Mouse (Mus musculus) limb, embryonic 12.5 days (tissue): ENCODE measurements around the gene Marco. TPM values are rescaled to one million over a fixed set of nuclear protein-coding genes. Genes with fewer than 3 reads are reported as not detected.

Experiments
- ATAC-seq: fragments of 200-750 bp; cut with Nextera tagmentation; 2 replicates; pipeline ENCODE4 v1.8.0; 2017; ENCODE audit warnings: low read depth, moderate TSS enrichment; ENCODE audit not compliant: insufficient number of reproducible peaks, insufficient read depth, low FRiP score, low TSS enrichment
- H3K27ac ChIP-seq: fragments of 300-500 bp; sonication (generic); 2 replicates; pipeline ENCODE4 v1.5.1; 2016; ENCODE audit warnings: mild to moderate bottlenecking, moderate library complexity
- H3K27me3 ChIP-seq: fragments of 300-500 bp; sonication (generic); 2 replicates; pipeline ENCODE4 v1.6.1; 2016; ENCODE audit warnings: mild to moderate bottlenecking, moderate library complexity
- H3K36me3 ChIP-seq: fragments of 300-500 bp; sonication (generic); 2 replicates; pipeline ENCODE4 v1.6.1; 2016; ENCODE audit warnings: mild to moderate bottlenecking, moderate library complexity
- H3K4me1 ChIP-seq: fragments of 300-500 bp; sonication (generic); replicated peaks from 2 replicates; pipeline ENCODE4 v1.6.1; 2016
- H3K4me2 ChIP-seq: fragments of 300-500 bp; sonication (generic); 2 replicates; pipeline ENCODE4 v1.6.1; 2016; ENCODE audit warnings: mild to moderate bottlenecking, moderate library complexity
- H3K4me3 ChIP-seq: fragments of 300-500 bp; sonication (generic); replicated peaks from 2 replicates; pipeline ENCODE4 v1.5.1; 2016; ENCODE audit warnings: mild to moderate bottlenecking
- H3K9ac ChIP-seq: fragments of 300-500 bp; sonication (generic); replicated peaks from 2 replicates; pipeline ENCODE4 v1.6.1; 2016; ENCODE audit warnings: mild to moderate bottlenecking, moderate library complexity
- H3K9me3 ChIP-seq: fragments of 300-500 bp; sonication (generic); 2 replicates; pipeline ENCODE4 v1.6.1; 2016; ENCODE audit warnings: mild to moderate bottlenecking, moderate library complexity
- WGBS: fragments of 180-500 bp; shearing (Covaris S2); methylation state at CpG from one replicate; pipeline ENCODE4 v1.1.7; 2016; 5-methylcytosine and 5-hydroxymethylcytosine counted together
- polyA plus RNA-seq: library from polyadenylated mRNA; unstranded; fragments of >200 nt; fragmentation: Nextera tagmentation; extraction: Ambion mirVana; gene quantifications from 2 replicates; pipeline ENCODE4 v1.2.1, GENCODE M21; 2016

Marco gene
- polyA plus RNA-seq: 0.10 TPM in 1 of 2 replicates, not detected in the other

DNA sequence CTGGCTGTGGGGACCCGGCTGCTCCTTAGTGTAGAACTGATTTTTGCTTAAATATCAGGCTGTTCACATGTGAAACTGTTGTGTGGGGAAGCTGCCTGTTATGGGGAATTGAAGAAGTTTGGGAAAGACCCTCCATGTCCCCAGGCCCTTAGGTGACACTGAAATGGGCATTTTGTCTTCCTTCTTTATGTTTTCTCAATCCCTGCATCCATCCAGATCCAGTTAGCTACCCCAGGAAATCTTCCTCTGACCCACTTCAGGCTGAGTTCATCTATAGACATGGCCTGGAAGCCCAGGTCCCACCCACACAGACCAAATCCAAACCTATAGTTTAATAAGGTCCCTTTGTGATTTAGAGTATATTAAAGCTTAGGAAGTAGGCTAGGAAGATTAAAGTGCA lies at the start of gene Marco:
Gene Marco (minus strand): TSS at position 101 of the 400 bp plus-strand sequence.
- 56% methylated on average over 1 of the region's 1 CpGs for WGBS

DNA sequence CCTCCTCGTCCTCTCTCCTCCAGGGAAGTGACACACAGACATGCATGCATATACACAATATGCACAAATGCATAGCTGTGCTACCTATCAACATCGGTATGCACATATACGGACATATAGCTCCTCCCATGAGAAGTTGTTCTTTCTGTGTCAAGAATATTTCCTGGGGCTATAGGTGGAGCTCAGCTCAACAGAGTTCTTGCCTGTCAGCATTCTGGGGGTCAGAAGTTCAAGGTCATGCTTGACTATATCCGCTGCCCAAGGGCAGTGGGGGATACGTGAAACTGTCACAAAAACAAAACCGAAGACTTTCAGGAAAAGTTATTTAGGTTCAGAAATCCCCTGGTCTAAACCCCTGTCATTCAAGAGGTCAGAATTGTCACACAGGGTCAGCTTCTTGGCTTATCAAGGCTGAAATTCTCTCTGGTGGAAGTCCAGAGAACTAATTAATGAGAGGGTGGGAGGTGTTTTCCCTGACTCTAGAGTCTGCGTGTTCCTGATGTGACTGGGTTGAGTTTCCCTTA lies 34.7 kb upstream of the Marco start:
- ATAC-seq: no peak
- Histone ChIP-seq H3K4me3 (no peak overlapping the region), H3K9me3 (no peaks in the 10 kb centered on the region), H3K4me2 (no peak overlapping the region), H3K36me3 (no peaks in the 10 kb centered on the region), H3K4me1 (no peaks in the 10 kb centered on the region), H3K9ac (no peak overlapping the region), H3K27me3 (no peaks in the 10 kb centered on the region; the same call in 1 of the 2 replicates), H3K27ac (no peak overlapping the region)
- 82% methylated on average over 7 of the region's 7 CpGs for WGBS

More for the DNA sequence above, at the start of gene Marco:
- H3K4me2 ChIP-seq: no peak within 1 kb of the TSS
- H3K4me3 ChIP-seq: no peak within 1 kb of the TSS
- H3K9me3 ChIP-seq: no peaks in the 10 kb centered on the region
- no peaks in the 10 kb centered on the region for H3K36me3 ChIP-seq
- no peak within 1 kb of the TSS for H3K9ac ChIP-seq
- H3K4me1 ChIP-seq: no peaks in the 10 kb centered on the region
- no peak for ATAC-seq
- no peaks in the 10 kb centered on the region; the same call in 1 of the 2 replicates for H3K27me3 ChIP-seq
- no peak within 1 kb of the TSS for H3K27ac ChIP-seq

DNA sequence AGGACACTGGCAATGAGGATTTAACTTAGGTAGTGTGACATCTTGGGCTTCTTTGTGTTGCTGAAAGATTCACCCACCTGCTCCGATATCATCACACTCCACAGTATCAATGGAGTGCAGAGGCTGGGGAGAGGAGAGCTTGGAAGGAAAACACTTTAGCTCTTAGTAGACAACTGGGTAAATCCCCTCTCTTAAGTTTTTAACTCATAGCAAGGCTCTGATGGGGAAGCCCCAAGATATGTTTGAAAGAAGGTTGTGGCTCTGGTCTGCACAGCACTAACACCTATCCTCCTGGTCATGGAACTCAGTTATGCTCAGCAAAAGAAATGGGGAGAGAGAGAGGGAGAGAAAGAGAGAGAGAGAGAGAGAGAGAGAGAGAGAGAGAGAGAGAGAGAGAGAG lies 32.2 kb upstream of the Marco start:
- no peak for ATAC-seq
- no peak overlapping the region for H3K4me2 ChIP-seq
- H3K27ac ChIP-seq: no peak overlapping the region
- no peak overlapping the region for H3K9ac ChIP-seq
- no peaks in the 10 kb centered on the region for H3K36me3 ChIP-seq
- H3K4me1 ChIP-seq: no peaks in the 10 kb centered on the region
- WGBS: 92% methylated on average over 1 of the region's 1 CpGs
- no peak overlapping the region for H3K4me3 ChIP-seq
- peaks cover 3% of the 10 kb centered on the region; the same call in 1 of the 2 replicates for H3K27me3 ChIP-seq
- H3K9me3 ChIP-seq: no peaks in the 10 kb centered on the region

DNA sequence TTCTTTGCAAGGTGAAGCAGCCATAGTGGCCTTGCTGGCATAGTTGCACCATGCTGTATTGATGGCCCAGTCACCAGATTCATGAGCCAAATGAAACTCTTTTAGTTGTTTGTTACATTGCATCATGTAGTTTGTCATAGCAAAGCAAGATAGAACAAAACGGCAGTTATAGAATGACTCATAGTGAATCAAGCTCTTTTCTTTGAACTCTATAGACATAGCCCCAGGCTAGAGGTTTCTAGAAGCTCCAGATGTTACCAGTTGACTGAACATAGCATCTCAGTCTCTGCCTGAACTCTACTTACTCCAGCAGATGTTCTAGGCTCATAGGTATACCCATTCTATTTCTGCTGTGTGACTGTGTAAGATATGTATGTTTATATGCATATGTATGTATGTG lies 31.1 kb upstream of the Marco start:
- peaks cover 3% of the 10 kb centered on the region; the same call in 1 of the 2 replicates for H3K27me3 ChIP-seq
- WGBS: 82% methylated on average over 1 of the region's 1 CpGs
- no peak for ATAC-seq
- no peaks in the 10 kb centered on the region for H3K9me3 ChIP-seq
- H3K4me3 ChIP-seq: no peak overlapping the region
- H3K4me2 ChIP-seq: no peak overlapping the region
- H3K36me3 ChIP-seq: no peaks in the 10 kb centered on the region
- H3K27ac ChIP-seq: no peak overlapping the region
- no peaks in the 10 kb centered on the region for H3K4me1 ChIP-seq
- H3K9ac ChIP-seq: no peak overlapping the region

DNA sequence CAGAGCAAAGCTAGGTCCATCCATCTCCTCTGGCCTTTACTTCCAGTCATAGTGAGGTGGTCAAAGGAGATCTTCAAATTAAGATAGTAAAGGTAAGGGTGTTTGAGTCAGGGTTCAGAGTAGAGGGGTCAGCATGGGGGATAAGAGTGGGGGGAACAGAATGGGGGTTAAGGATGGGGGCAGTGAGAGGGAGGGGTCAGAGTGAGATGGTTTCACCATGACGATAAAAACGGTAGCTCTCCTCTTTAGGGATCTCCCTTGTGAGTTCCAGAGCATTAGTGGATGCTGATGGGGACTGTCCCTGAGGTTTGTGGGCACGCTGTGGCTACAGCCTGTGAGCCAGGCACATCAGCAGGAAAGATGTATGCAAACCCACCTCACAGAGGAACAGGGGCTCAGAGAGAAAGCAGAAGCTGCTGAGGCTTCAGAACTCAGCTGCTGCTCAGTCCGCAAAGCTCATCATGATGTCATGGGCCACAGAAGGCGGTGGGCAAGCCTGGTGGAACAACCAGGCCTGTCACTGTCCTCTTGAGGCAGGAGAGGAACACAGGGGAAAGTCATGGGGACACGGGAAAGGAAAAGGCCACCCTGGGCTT lies 27.6 kb upstream of the Marco start:
- H3K9ac ChIP-seq: no peak overlapping the region
- WGBS: 76% methylated on average over 6 of the region's 6 CpGs
- ATAC-seq: no peak
- no peak overlapping the region for H3K4me2 ChIP-seq
- no peaks in the 10 kb centered on the region for H3K4me1 ChIP-seq
- H3K9me3 ChIP-seq: no peaks in the 10 kb centered on the region
- H3K4me3 ChIP-seq: no peak overlapping the region
- H3K36me3 ChIP-seq: no peaks in the 10 kb centered on the region
- H3K27ac ChIP-seq: no peak overlapping the region
- H3K27me3 ChIP-seq: peaks cover 3% of the 10 kb centered on the region; the same call in 1 of the 2 replicates

DNA sequence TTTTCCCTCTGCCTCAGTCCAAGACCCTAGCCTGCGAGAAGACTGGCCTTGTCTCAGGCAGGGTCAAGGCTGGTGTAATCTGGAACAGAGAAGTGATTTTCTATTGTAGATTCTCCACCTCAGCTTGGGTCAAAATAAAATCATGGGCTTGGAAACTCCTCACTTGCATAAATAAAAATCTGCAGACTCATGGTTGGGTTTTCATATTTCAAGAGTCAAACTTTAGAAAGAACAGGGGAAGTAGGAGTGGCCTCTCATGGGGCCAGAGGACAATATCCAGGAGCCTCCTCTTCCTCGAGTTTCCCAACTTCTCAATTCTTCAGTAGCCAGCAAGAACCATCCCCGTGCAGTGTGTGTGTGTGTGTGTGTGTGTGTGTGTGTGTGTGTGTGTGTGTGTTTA lies 26.9 kb upstream of the Marco start:
- H3K4me3 ChIP-seq: no peak overlapping the region
- peaks cover 3% of the 10 kb centered on the region; the same call in 1 of the 2 replicates for H3K27me3 ChIP-seq
- no peaks in the 10 kb centered on the region for H3K4me1 ChIP-seq
- no peak overlapping the region for H3K9ac ChIP-seq
- WGBS: 76% methylated on average over 3 of the region's 3 CpGs
- H3K4me2 ChIP-seq: no peak overlapping the region
- H3K9me3 ChIP-seq: no peaks in the 10 kb centered on the region
- no peaks in the 10 kb centered on the region for H3K36me3 ChIP-seq
- H3K27ac ChIP-seq: no peak overlapping the region
- ATAC-seq: no peak

DNA sequence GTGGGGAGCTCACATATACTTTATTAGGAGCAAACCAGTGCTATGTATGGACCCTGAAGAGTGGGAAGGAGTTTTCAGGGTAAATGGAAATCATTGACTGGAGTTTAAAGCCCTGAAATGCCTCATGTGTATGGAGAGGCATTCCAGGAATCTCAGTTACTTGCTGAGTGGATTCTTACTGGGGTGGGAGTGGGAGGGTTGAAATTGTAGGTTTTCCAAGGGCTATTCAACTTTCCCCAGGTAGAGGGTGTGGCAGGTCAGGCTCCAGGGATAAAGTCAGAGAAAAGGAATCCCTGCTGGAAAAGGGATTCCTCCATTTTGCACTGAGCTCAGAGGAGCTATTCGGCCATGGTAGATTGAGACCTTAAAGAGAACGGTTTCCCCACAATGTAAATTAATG lies 25.1 kb upstream of the Marco start:
- H3K27me3 ChIP-seq: peaks cover 3% of the 10 kb centered on the region; the same call in 1 of the 2 replicates
- H3K27ac ChIP-seq: no peak overlapping the region
- 81% methylated on average over 2 of the region's 2 CpGs for WGBS
- no peaks in the 10 kb centered on the region for H3K9me3 ChIP-seq
- ATAC-seq: no peak
- H3K4me2 ChIP-seq: no peak overlapping the region
- H3K4me3 ChIP-seq: no peak overlapping the region
- H3K4me1 ChIP-seq: no peaks in the 10 kb centered on the region
- H3K9ac ChIP-seq: no peak overlapping the region
- H3K36me3 ChIP-seq: no peaks in the 10 kb centered on the region

DNA sequence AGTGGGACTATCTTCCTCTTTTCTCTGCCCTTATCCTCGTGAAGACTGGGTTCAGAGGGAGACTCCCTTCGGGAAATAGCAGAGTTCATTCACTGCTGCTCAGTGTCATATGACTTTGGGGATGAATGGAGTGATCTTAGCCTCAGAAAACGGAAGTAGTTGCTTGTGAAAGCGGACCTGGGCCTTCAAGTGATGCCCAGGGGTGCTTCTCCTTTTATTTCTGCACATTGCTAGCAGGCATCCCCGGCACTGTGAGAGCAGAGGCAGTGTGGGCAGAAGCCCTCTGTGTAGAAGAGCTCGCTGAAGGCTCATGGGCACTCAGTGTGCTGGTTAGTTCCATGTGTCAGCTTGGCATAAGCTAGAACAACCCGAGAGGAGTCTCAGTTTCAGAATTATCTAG lies 12.8 kb upstream of the Marco start:
- H3K4me2 ChIP-seq: no peak overlapping the region
- no peak overlapping the region for H3K27ac ChIP-seq
- no peaks in the 10 kb centered on the region for H3K4me1 ChIP-seq
- WGBS: 78% methylated on average over 7 of the region's 7 CpGs
- no peaks in the 10 kb centered on the region for H3K36me3 ChIP-seq
- H3K9ac ChIP-seq: no peak overlapping the region
- ATAC-seq: no peak
- H3K27me3 ChIP-seq: 0 out of 2 replicates have a peak, but pooled peaks cover 3% of the 10 kb centered on the region
- no peaks in the 10 kb centered on the region for H3K9me3 ChIP-seq
- H3K4me3 ChIP-seq: no peak overlapping the region

DNA sequence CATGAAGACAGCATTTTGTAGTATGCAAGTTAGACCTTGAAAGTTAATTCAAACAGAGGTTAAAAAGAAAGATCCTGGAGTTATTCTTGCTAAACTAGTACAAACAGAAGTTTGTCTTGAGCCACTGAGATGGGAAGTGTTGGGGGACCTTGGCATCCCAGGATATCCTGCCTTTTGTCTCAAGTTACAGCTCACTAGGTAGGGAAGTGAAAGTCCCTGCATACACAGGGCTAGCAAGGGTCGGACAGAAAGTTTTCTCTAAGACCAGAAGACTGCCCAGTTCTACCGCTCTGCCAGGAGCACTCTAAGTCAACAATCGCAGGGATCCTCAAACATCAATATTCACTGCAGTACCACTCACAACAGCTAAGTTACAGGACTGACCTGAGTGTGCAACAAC lies 5.5 kb upstream of the Marco start:
- 0 out of 2 replicates have a peak, but pooled peaks cover 3% of the 10 kb centered on the region for H3K27me3 ChIP-seq
- no peak overlapping the region for H3K4me2 ChIP-seq
- 72% methylated on average over 3 of the region's 3 CpGs for WGBS

DNA sequence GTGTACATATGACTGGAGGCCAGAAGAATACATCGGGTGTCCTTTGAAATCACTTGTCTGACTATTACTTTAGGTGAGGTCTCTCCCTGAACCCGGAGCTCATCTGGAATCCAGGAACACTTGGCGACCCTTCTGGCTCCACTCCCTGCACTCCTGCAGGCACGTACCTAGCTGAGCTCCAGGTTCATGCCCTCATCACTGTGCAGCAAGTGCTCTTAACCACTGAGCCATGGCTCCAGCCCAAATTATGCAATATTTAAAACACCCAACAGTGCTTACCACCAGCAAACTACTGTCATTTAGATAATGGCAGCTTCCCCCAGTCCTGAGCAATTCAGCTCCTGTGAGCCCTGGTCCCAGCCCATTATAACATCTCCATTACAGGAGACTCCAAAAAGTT lies 4.2 kb upstream of the Marco start:
- Histone ChIP-seq H3K4me1 (no peaks in the 10 kb centered on the region), H3K4me3 (no peak overlapping the region), H3K4me2 (no peak overlapping the region), H3K27me3 (no peaks in the 10 kb centered on the region), H3K36me3 (no peaks in the 10 kb centered on the region), H3K9me3 (no peaks in the 10 kb centered on the region), H3K9ac (no peak overlapping the region), H3K27ac (no peak overlapping the region)
- no peak for ATAC-seq
- WGBS: 85% methylated on average over 4 of the region's 4 CpGs

More for the DNA sequence above, 5.5 kb upstream of the Marco start:
- Histone ChIP-seq H3K36me3 (no peaks in the 10 kb centered on the region), H3K4me1 (no peaks in the 10 kb centered on the region), H3K4me3 (no peak overlapping the region), H3K9ac (no peak overlapping the region), H3K9me3 (no peaks in the 10 kb centered on the region), H3K27ac (no peak overlapping the region)
- ATAC-seq: no peak

DNA sequence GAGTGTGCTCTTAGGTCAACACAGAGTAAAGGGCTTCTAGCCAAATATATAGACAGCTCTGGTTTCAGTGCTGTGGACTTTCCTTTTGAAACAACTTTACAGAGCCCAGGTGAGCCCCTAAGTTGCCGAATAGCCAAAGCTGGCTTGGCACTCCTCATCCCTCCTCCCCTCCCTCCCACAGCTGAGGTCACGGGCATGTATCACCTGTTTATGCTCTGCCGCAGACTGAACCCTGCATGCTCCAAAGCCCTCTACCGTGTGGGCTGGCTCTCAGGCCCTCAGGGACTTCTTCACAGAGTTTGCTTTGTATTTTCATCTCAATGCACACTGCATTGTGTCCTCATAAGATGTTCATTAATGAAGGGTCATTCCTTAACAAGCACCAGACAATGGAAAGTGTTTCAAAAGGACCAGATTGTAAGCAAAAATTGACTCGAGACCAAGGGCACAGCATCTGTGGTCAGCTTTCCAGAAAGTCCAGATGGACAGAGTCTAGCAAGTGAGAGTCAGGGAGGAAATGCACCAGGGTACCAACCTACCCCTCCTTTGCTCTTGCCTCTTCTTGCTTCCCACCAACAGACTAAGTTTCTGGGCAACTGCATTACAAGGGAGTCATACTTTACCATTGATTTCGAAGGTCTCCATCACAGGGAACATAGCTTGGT lies 646 bp downstream of the Marco start:
- WGBS: 57% methylated on average over 6 of the region's 6 CpGs

More for the DNA sequence above, 646 bp downstream of the Marco start:
- H3K36me3 ChIP-seq: no peaks in the 10 kb centered on the region
- H3K9ac ChIP-seq: no peak overlapping the region
- H3K27me3 ChIP-seq: no peaks in the 10 kb centered on the region; the same call in 1 of the 2 replicates
- no peak overlapping the region for H3K4me2 ChIP-seq
- H3K4me3 ChIP-seq: no peak overlapping the region
- no peak overlapping the region for H3K27ac ChIP-seq
- H3K4me1 ChIP-seq: no peaks in the 10 kb centered on the region
- H3K9me3 ChIP-seq: no peaks in the 10 kb centered on the region
- ATAC-seq: no peak
